Mouse (Mus musculus) embryo, embryonic 11 days (tissue): ENCODE data around the gene Cacnb4.

Experiments used
- DNase-seq: peaks from one replicate; pipeline ENCODE4 v3.0.0-alpha.2; 2015

The Cacnb4 gene

DNA sequence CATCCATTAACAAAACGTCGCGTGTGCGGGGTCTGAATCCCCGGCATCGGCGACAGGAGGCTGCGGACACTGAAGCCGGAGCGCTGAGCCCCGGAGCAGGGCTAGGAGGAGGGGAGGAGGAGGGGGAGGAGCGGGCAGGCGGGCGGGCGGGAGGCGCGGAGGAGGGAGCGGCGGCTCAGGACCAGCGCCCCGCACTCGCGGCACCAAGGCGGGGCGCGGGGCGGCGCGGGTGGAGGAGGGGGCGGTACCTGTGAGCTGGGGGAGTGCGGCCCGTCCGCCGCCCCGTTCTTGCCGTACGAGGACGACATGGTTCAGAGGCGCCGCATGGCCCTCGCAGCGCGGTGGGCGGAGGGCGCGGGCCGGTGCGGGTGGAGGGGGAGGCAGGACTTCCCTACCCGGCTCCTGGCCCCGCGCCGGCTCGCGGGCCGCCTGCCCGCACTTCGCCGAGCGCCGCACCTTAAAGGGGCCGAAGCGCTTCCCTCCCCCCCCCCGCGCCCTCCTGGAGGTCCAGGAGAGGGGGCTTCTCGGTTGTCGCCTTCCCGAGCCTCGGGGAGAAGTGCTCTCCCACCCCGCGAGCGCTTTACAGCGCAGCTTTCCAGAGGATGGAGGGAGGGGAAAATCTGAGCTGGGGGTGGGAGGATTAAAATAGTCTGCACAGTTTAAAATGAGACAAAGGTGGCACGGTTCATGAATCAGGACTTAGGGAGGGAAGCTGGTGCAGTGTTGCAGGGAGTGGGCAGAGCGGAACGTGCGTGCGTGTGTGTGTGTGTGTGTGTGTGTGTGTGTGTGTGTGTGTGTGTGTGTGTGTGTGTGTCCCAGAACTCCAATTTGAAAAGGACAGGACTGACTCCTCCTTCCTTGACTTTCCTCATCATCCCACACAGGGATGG lies at the start of gene Cacnb4:
Gene Cacnb4 (minus strand): TSS at position 809 of the 890 bp plus-strand sequence.
- peak; percentile 80 for DNase-seq

GRCm38 (mm10) chr2:52720231-52721025 lies 43.8 kb upstream of the Cacnb4 start:
- DNase-seq: peak; percentile 39

- no peak for DNase-seq
These were observed 40.4 kb upstream of the Cacnb4 start for GRCm38 (mm10) chr2:52717076-52717475.

DNA sequence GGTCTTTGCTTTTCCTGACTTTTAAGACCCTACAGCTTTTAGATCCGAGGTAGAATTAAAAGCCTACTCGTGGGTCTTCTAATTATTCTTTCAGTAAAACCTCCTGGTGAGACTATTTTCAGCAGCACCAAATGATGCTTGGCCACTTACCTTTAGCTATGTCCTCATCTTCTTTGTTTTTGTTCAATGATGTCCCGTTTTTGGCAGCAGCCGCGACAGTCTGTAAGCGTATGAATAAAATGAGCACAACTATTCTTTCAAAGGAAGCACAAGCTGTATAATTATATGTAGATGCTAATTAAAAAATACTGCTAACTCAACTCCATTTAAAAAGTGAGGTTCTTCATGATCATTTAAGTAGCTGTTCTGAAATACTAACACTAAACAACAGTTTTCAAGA lies 38.9 kb upstream of the Cacnb4 start:
- no peak for DNase-seq

DNA sequence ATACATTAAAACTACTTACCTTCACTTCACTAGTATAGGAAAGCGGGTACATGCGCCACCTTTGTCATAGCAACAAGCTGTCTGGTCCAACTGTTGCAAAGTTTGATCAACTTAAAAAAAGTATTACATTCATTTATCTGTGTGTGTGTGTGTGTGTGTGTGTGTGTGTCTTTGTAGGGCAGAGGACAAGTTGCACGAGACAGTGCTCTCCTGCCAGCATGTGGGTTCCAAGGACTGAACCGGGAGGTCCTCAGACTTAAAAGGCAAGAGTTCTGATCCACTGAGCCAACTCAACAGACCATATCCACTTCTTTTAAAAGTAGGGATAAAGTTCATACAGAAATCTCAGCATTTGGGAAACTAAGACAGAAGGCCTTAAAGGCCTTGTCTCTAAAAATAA lies 37.5 kb upstream of the Cacnb4 start:
- DNase-seq: no peak

GRCm38 (mm10) chr2:52710804-52711203 lies 34.2 kb upstream of the Cacnb4 start:
- DNase-seq: no peak

GRCm38 (mm10) chr2:52709417-52709816 lies 32.8 kb upstream of the Cacnb4 start:
- DNase-seq: no peak

- no peak for DNase-seq
These were observed 24.9 kb upstream of the Cacnb4 start for GRCm38 (mm10) chr2:52701368-52702036.

DNA sequence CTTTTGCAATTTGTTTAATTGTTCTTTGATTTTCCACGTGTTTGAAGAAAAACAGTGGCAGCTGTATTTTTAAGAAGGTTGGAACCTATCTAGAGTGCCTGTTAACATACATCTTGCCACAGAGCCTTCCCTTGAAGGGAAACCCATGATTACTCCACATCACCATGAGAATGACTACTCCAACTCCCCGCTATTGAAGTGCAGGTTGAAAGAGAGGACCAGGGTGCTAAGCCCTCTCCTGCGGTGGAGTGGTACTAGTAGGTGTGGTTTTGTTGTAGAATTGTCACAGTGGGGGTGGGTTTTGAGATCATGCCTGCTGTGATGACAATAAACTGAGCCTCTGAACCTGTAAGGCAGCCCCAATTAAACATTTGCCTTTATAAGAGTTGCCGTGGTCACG lies 23.7 kb upstream of the Cacnb4 start:
- no peak for DNase-seq

- DNase-seq: no peak
These were observed 18.0 kb upstream of the Cacnb4 start for GRCm38 (mm10) chr2:52694604-52695003.

DNA sequence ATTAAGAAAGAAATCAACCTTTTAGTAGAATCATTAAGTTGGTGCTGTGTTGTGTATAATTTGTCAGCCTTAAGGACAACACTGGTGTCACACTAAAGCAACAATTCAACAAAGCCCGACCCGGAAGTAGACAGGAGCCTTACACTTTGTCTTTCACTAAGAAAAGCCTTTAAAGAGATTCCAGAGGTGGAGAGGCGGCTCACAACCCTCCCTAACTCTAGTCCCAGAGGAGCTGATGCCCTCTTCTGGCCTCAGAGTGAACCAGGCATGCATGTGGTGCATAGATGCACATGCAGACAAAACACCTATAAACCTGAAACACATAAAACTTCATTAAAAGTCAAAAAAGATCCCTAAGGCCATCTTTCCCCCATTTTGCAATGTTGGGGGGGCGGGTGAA lies 15.1 kb upstream of the Cacnb4 start:
- DNase-seq: no peak

DNA sequence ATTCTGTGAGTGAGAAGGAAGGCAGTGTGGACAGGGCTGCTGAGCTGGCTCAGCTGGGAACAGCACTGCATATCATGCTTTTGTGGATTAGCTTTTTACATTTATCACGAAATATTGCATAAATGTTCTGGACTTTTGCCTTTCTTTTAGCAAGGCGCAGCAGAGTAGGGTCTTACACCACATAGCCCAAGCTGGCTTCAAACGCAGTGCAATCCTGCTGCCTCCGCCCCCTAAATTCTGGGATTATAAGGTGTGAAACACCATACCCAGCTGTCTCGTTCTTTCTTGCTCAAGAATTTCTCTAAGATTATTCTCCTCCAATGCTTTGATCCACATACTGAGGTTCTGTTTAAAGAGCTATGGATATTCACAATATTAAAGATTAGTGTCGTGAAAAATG lies 10.0 kb upstream of the Cacnb4 start:
- DNase-seq: no peak

- no peak for DNase-seq
These were observed 958 bp upstream of the Cacnb4 start for GRCm38 (mm10) chr2:52677589-52677988.

- peak; percentile 30 for DNase-seq
These were observed 277 bp upstream of the Cacnb4 start for GRCm38 (mm10) chr2:52676913-52677303.

DNA sequence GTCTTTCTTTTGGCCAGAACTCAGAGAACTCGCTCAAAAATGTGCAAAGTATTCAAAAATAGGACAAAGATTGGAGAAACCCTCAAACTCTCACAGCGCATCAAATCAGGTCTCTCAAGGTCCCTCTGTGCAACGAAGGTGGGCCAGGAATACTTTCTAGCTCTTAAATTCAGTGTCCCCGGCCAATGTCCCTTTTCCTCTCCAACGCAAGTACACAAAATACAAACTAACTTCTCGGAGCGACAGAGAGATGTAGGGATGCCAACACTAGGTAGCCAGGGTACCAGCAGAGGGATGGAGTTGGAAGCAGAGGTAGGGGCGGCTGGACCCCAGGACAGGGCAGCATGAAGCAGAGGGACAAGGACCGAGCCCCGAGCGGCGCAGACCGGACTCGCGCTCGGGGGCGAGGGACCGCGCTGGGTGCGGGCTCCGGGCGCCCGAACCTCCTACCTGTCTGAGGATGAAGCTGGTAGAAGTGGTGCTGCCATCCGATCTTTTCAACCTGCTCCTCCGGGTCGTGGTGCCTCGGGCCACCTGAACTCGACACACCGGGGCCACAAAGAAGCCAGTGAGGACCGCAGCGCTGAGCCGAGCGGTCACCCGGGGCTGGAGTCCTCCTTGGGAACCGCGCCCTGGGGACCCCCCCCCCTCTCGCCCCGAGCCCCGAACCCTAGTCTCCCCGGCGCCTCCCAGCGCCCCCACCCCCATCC lies 1.2 kb downstream of the Cacnb4 start:
- no peak for DNase-seq

- DNase-seq: peak; percentile 58
These were observed 1.7 kb downstream of the Cacnb4 start for GRCm38 (mm10) chr2:52674886-52675277.

- no peak for DNase-seq
These were observed 3.5 kb downstream of the Cacnb4 start for GRCm38 (mm10) chr2:52673172-52673571.

DNA sequence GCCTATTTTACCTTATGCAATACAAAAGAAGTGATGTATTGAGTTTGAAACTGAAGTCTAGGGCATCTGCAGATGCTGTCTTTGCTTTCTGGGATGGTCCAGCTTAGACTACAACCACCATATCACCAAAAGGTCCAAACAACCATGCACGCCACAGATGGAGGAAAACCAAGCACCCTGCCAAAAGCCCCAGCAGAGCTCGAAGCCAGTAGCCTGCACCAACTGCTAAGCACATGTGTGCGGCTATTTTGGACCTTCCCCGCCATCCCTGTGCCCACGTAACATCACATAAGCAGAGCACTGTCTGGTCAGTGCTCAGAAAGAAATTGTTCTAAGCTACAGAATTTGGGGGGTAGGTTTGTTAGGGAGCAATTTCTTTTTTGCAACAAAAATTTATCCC lies 5.9 kb downstream of the Cacnb4 start:
- no peak for DNase-seq

DNA sequence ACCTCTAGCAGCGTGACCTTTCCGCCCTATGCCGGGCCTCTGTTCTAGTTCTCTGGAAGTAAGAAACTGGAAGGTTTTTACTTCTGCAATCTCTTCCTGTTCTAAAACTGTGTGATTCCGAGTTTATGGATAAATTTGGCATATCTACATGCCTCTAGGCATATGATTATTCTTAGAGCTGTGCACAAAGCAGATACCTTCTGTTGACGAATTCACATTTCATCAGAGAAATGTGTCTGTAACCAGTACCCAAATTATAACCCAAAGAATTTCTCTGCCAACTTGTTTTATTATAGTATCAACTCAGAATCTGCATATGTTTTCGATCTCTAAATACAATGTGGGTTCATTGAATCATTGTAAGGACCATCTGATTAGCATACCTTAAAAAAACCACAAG lies 8.2 kb downstream of the Cacnb4 start:
- no peak for DNase-seq

GRCm38 (mm10) chr2:52656722-52657121 lies 19.9 kb downstream of the Cacnb4 start:
- no peak for DNase-seq

GRCm38 (mm10) chr2:52654541-52654940 lies 22.1 kb downstream of the Cacnb4 start:
- DNase-seq: no peak

- DNase-seq: no peak
These were observed 25.1 kb downstream of the Cacnb4 start for GRCm38 (mm10) chr2:52651547-52651946.
